Mouse (Mus musculus) hindbrain, embryonic 13.5 days (tissue): ENCODE measurements around the gene Hyal3. TPM values are rescaled to one million over a fixed set of nuclear protein-coding genes. Genes with fewer than 3 reads are reported as not detected.

Experiments
- polyA plus RNA-seq: library from polyadenylated mRNA; unstranded; fragments of >200 nt; fragmentation: Nextera tagmentation; extraction: Ambion mirVana; gene quantifications from 2 replicates; pipeline ENCODE4 v1.2.1, GENCODE M21; 2015

Hyal3 gene
- polyA plus RNA-seq, 1 experiment from 2014 or later = 1.3 TPM

Other genes starting within 250 kb of the Hyal3 start
- gene Hemk1, start 242.5 kb upstream of the Hyal3 start, polyA plus RNA-seq = 17.0 and 17.4 TPM in 2 replicates
- gene 6430571L13Rik, start 240.2 kb upstream of the Hyal3 start, polyA plus RNA-seq = 7.8 and 8.3 TPM in 2 replicates
- gene Cacna2d2, start 181.2 kb upstream of the Hyal3 start, polyA plus RNA-seq = 7.6 and 8.3 TPM in 2 replicates
- gene Tmem115, start 46.9 kb upstream of the Hyal3 start, polyA plus RNA-seq = 44.7 and 46.0 TPM in 2 replicates
- gene Cyb561d2, start 38.6 kb upstream of the Hyal3 start, polyA plus RNA-seq = 38.9 and 39.1 TPM in 2 replicates
- gene Nprl2, start 38.6 kb upstream of the Hyal3 start, polyA plus RNA-seq = 68.6 and 71.1 TPM in 2 replicates
- 2.6 and 4.0 TPM in 2 replicates for gene Zmynd10, start 33.5 kb upstream of the Hyal3 start, polyA plus RNA-seq
- 36.7 and 36.9 TPM in 2 replicates for gene Rassf1, start 29.3 kb upstream of the Hyal3 start, polyA plus RNA-seq
- 105 and 108 TPM in 2 replicates for gene Tusc2, start 17.6 kb upstream of the Hyal3 start, polyA plus RNA-seq
- 80.4 and 87.1 TPM in 2 replicates for gene Hyal2, start 12.9 kb upstream of the Hyal3 start, polyA plus RNA-seq
- 7.4 and 8.4 TPM in 2 replicates for gene Hyal1, start 3.9 kb upstream of the Hyal3 start, polyA plus RNA-seq
- gene Naa80, start 1.9 kb upstream of the Hyal3 start, polyA plus RNA-seq = 14.1 and 16.5 TPM in 2 replicates
- gene Ifrd2, start 6.8 kb downstream of the Hyal3 start, polyA plus RNA-seq = 11.8 and 14.1 TPM in 2 replicates
- gene Sema3b, start 28.4 kb downstream of the Hyal3 start, polyA plus RNA-seq = 3.4 and 4.2 TPM in 2 replicates
- 335 and 338 TPM in 2 replicates for gene Gnai2, start 54.5 kb downstream of the Hyal3 start, polyA plus RNA-seq
- gene Slc38a3, start 88.7 kb downstream of the Hyal3 start, polyA plus RNA-seq = 25.3 and 26.2 TPM in 2 replicates
- gene Gnat1, start 98.9 kb downstream of the Hyal3 start, polyA plus RNA-seq = 1.8 TPM in 2 replicates
- 16.4 and 17.0 TPM in 2 replicates for gene Sema3f, start 129.7 kb downstream of the Hyal3 start, polyA plus RNA-seq
- gene Rbm5, start 190.2 kb downstream of the Hyal3 start, polyA plus RNA-seq = 277 and 286 TPM in 2 replicates